Mouse (Mus musculus): Measurements from ENCODE around the gene Gm10061. TPM values are rescaled to one million over a fixed set of nuclear protein-coding genes. Genes with fewer than 3 reads are reported as not detected.
"Not testable (repeated sequence)": the region's sequence is repeated elsewhere in the genome, so short reads cannot be mapped to it uniquely, and the experiment has no call there.

Gm10061 gene
- polyA plus RNA-seq (2016; fragmentation: Nextera tagmentation; extraction: Ambion mirVana), result not detected in 2 replicates

DNA sequence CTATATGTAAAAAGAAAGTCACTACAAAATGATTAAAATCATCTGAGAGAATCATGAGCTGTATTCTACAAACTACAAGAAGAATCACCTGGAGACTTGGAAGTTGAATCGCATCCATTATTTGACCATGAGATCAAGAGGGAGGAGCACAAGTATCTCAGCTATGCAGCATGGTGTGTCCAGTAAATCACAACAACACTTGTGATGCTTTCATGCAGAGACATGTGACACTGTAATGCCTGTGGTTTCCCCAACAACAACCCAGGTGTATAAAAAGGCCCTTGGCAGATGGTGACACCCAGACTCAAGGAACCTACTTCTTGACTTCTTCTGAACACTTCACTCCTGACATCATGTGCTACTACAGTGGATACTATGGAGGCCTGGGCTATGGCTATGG, at the start of gene Gm10061:
Gene Gm10061 (plus strand): TSS at position 301 of the 400 bp plus-strand sequence.
- no peaks in the 10 kb centered on the region for H3K4me1 ChIP-seq
- H3K27ac ChIP-seq, result no peak within 1 kb of the TSS
- H3K9ac ChIP-seq, result no peak within 1 kb of the TSS
- H3K4me2 ChIP-seq (replicated peaks), result no peak within 1 kb of the TSS
- H3K36me3 ChIP-seq, result no peaks in the 10 kb centered on the region
- WGBS, result 97% methylated on average over 1 of the region's 1 CpGs
- no peaks in the 10 kb centered on the region for H3K9me3 ChIP-seq
- ATAC-seq (ENCODE audit: insufficient number of reproducible peaks, insufficient read depth, low FRiP score, low TSS enrichment), result no peak
- no peak within 1 kb of the TSS for H3K4me3 ChIP-seq
- no peaks in the 10 kb centered on the region for H3K27me3 ChIP-seq

DNA sequence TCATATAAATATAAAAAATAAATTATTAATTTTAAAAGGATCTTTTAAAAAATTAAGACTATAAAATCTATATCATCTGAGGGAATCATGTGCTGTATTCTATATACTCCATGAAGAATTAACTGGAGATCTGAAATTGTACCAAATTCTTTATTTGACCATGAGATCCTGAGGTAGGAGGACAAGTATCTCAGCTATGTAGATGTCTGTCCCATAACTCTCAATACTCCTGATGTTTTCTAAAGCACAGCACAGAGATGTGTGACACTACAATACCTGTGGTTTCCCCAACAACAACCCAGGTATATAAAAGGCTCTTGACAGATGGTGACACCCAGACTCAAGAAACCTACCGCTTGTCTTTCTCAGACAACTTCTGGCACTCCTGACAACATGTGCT, 10.3 kb upstream of the Gm10061 start, which contains the start of gene Gm6358:
Gene Gm6358 (plus strand): TSS at position 301 of the 400 bp plus-strand sequence.
- Histone ChIP-seq H3K9me3 (no peaks in the 10 kb centered on the region), H3K27me3 (no peaks in the 10 kb centered on the region), H3K27ac (no peak within 1 kb of the TSS), H3K9ac (no peak within 1 kb of the TSS), H3K4me2 (replicated peaks) (no peak within 1 kb of the TSS), H3K4me1 (no peaks in the 10 kb centered on the region), H3K36me3 (no peaks in the 10 kb centered on the region), H3K4me3 (no peak within 1 kb of the TSS)
- ATAC-seq (ENCODE audit: insufficient number of reproducible peaks, insufficient read depth, low FRiP score, low TSS enrichment), result no peak
- 94% methylated on average over 1 of the region's 1 CpGs for WGBS

DNA sequence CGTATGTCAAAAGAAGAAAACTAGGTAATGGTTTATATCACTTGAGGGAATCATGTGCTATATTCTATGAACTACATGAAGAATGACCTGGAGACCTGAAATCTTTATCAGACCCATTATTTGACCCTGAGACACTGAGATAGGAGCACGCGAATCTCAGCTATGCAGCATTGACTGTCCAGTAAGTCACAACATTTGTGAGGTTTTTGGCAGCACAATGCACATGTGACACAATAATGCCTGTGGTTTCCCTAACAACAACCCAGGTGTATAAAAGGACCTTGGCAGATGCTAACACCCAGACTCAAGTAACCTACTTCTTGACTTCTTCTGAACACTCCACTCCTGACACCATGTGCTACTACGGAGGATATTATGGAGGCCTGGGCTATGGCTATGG, 6.8 kb downstream of the Gm10061 start, which contains the start of gene Gm9789:
Gene Gm9789 (plus strand): TSS at position 301 of the 400 bp plus-strand sequence.
- H3K27ac ChIP-seq, result no peak within 1 kb of the TSS
- H3K9me3 ChIP-seq, result no peaks in the 10 kb centered on the region
- H3K4me3 ChIP-seq, result no peak within 1 kb of the TSS
- H3K4me2 ChIP-seq (replicated peaks), result no peak within 1 kb of the TSS
- 89% methylated on average over 4 of the region's 4 CpGs for WGBS
- no peaks in the 10 kb centered on the region for H3K4me1 ChIP-seq
- H3K36me3 ChIP-seq, result no peaks in the 10 kb centered on the region
- no peak for ATAC-seq (ENCODE audit: insufficient number of reproducible peaks, insufficient read depth, low FRiP score, low TSS enrichment)
- H3K27me3 ChIP-seq, result no peaks in the 10 kb centered on the region
- no peak within 1 kb of the TSS for H3K9ac ChIP-seq

DNA sequence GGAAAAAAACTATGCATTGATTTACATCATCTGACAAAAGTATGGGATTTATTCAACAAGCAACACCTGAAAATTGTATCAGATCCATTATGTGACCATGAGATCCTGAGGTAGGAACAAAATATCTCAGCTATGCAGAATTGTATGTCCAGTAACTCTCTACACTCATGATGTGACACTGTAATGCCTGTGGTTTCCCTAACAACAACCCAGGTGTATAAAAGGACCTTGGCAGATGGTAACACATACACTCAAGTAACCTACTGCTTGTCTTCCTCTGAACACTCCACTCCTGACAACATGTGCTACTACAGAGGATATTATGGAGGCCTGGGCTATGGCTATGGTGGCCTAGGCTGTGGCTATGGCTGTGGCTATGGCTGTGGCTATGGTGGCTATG, 18.3 kb downstream of the Gm10061 start, which contains the start of gene Gm7735:
Gene Gm7735 (plus strand): TSS at position 301 of the 400 bp plus-strand sequence.
- not testable (repeated sequence) for ATAC-seq (ENCODE audit: insufficient number of reproducible peaks, insufficient read depth, low FRiP score, low TSS enrichment); H3K9me3 ChIP-seq; H3K27me3 ChIP-seq; H3K4me3 ChIP-seq; H3K4me2 ChIP-seq (replicated peaks); H3K27ac ChIP-seq; H3K36me3 ChIP-seq; H3K9ac ChIP-seq; H3K4me1 ChIP-seq

DNA sequence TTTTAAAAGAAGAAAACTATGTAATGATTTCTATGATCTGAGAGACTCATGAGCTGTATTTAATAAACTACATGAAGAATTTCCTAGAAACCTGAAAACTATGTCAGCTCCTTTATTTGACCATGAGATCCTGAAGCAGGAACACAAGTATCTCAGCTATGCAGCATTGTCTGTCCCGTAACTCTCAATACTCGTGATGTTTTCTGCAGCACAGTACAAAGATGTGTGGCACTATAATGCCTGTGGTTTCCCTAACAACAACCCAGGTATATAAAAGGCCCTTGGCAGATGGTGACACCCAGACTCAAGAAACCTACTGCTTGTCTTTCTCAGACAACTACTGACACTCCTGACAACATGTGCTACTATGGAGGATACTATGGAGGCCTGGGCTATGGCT, 23.5 kb downstream of the Gm10061 start, which contains the start of gene 1110057P08Rik:
Gene 1110057P08Rik (plus strand): TSS at position 301 of the 400 bp plus-strand sequence.
- no peaks in the 10 kb centered on the region for H3K4me1 ChIP-seq
- H3K9me3 ChIP-seq, result no peaks in the 10 kb centered on the region
- no peak within 1 kb of the TSS for H3K9ac ChIP-seq
- ATAC-seq (ENCODE audit: insufficient number of reproducible peaks, insufficient read depth, low FRiP score, low TSS enrichment), result no peak
- no peaks in the 10 kb centered on the region for H3K36me3 ChIP-seq
- H3K27me3 ChIP-seq, result no peaks in the 10 kb centered on the region
- H3K27ac ChIP-seq, result no peak within 1 kb of the TSS
- H3K4me2 ChIP-seq (replicated peaks), result no peak within 1 kb of the TSS
- WGBS, result 85% methylated on average over 2 of the region's 2 CpGs
- no peak within 1 kb of the TSS for H3K4me3 ChIP-seq

DNA sequence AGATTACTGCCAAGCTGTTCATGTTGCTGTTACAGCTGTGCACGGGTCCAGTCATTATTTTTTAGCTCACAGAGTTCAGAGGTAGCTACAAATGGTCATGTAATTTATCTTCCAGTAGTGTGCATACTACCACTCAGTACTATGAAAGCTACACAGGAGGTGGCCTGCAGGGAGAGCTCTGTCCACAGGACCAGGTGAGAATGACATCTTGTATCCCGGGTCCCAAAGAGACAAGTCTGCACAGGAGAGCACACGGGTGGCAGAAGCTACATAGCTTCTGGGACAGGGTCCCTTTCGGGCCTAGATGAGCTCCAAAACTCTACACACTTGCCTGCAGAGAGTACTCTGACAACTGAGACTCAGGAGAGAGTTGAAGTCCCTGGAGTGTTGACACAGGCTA, 37.7 kb downstream of the Gm10061 start:
- Histone ChIP-seq H3K4me1 (no peaks in the 10 kb centered on the region), H3K9ac (no peak overlapping the region), H3K27me3 (no peaks in the 10 kb centered on the region), H3K4me3 (no peak overlapping the region), H3K27ac (no peak overlapping the region), H3K4me2 (replicated peaks) (no peak overlapping the region), H3K9me3 (no peaks in the 10 kb centered on the region), H3K36me3 (no peaks in the 10 kb centered on the region)
- ATAC-seq (ENCODE audit: insufficient number of reproducible peaks, insufficient read depth, low FRiP score, low TSS enrichment), result no peak
- 90% methylated on average over 4 of the region's 4 CpGs for WGBS

Other genes starting within 250 kb of the Gm10061 start
- gene Krtap19-9b, start 218.8 kb upstream of the Gm10061 start, polyA plus RNA-seq (2016; fragmentation: Nextera tagmentation; extraction: Ambion mirVana), result not detected in 2 replicates
- gene Krtap16-3, start 188.2 kb upstream of the Gm10061 start, polyA plus RNA-seq (2016; fragmentation: Nextera tagmentation; extraction: Ambion mirVana), result not detected in 2 replicates
- gene Krtap22-2, start 140.3 kb upstream of the Gm10061 start, polyA plus RNA-seq (2016; fragmentation: Nextera tagmentation; extraction: Ambion mirVana), result not detected in 2 replicates
- gene Gm10229, start 135.8 kb upstream of the Gm10061 start, polyA plus RNA-seq (2016; fragmentation: Nextera tagmentation; extraction: Ambion mirVana), result not detected in 2 replicates
- gene Krtap6-1, start 119.4 kb upstream of the Gm10061 start, polyA plus RNA-seq (2016; fragmentation: Nextera tagmentation; extraction: Ambion mirVana), result not detected in 2 replicates
- not detected in 2 replicates for gene Gm10228, start 109.6 kb upstream of the Gm10061 start, polyA plus RNA-seq (2016; fragmentation: Nextera tagmentation; extraction: Ambion mirVana)
- not detected in 2 replicates for gene Krtap6-5, start 103.2 kb upstream of the Gm10061 start, polyA plus RNA-seq (2016; fragmentation: Nextera tagmentation; extraction: Ambion mirVana)
- not detected in 2 replicates for gene 1110025L11Rik, start 87.1 kb upstream of the Gm10061 start, polyA plus RNA-seq (2016; fragmentation: Nextera tagmentation; extraction: Ambion mirVana)
- gene Krtap6-3, start 67.1 kb upstream of the Gm10061 start, polyA plus RNA-seq (2016; fragmentation: Nextera tagmentation; extraction: Ambion mirVana), result not detected in 2 replicates
- not detected in 2 replicates for gene Gm6358, start 10.2 kb upstream of the Gm10061 start, polyA plus RNA-seq (2016; fragmentation: Nextera tagmentation; extraction: Ambion mirVana)
- gene Gm9789, start 6.9 kb downstream of the Gm10061 start, polyA plus RNA-seq (2016; fragmentation: Nextera tagmentation; extraction: Ambion mirVana), result not detected in 2 replicates
- gene Gm7735, start 18.4 kb downstream of the Gm10061 start, polyA plus RNA-seq (2016; fragmentation: Nextera tagmentation; extraction: Ambion mirVana), result not detected in 2 replicates
- not detected in 2 replicates for gene 1110057P08Rik, start 23.6 kb downstream of the Gm10061 start, polyA plus RNA-seq (2016; fragmentation: Nextera tagmentation; extraction: Ambion mirVana)
- not detected in 2 replicates for gene Krtap20-2, start 54.8 kb downstream of the Gm10061 start, polyA plus RNA-seq (2016; fragmentation: Nextera tagmentation; extraction: Ambion mirVana)

Measured in embryonic facial prominence, embryonic 12.5 days (tissue).